Comparison of ENCODE assay signal across 15 mouse cellular contexts in the genomic region with DNA sequence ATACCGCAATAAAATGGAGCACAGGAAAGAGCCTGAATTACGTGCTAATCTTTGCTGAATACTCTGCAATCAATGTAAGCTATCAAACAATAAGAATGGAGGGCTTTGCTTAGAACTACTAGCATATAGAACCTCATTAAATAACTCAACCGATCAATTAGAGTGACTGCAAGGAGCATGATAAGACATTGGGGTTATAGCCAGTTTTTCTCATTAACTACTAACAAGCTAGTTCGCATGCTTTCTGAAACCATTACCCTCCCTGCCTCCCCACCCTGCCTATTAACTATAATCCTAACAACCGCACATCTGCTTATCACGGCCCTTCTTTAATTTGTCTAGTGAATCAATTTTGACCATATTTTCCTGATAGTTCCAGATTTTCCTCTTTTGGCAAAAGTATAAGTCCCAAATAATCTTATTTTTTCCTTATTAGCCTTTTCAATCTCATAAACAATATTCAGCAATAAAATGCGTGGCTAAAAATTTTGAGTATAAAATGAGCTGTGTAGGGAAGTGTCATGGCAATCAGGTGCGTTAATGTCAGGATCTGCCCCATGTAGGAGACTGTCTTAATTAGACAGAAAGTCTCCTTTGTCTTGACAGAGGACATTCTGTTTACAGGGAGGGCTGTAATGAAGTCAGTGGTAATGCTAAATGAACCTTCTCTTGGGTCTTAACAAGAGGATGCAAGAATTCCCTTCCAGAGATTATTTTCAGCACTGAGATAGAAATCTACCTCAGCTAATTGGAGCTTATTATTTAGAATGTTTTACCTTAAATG.
"Had no signal": no experiment of that assay in that cellular context is flagged by ENCODE, and none has a peak within 500 bp of the region (broad histone marks: within the 10 kb centered on the region; RNA-seq: fewer than 3 reads in every experiment).

No protein-coding gene starts in this region.

- H3K9ac ChIP-seq: kidney, embryonic 15.5 days; liver, embryonic 13.5 days; midbrain, embryonic 13.5 days; neural tube, embryonic 12.5 days; neural tube, embryonic 15.5 days had no signal

- ATAC-seq: midbrain, embryonic 13.5 days had no signal

- H3K36me3 ChIP-seq: kidney, embryonic 15.5 days; liver, embryonic 13.5 days; midbrain, embryonic 13.5 days; neural tube, embryonic 12.5 days; neural tube, embryonic 15.5 days had no signal

- H3K27ac ChIP-seq: kidney, embryonic 15.5 days; left cerebral cortex, adult 2 months; liver, embryonic 13.5 days; midbrain, embryonic 13.5 days; neural tube, embryonic 12.5 days; neural tube, embryonic 15.5 days had no signal

- H3K4me3 ChIP-seq: kidney, embryonic 15.5 days; left cerebral cortex, adult 2 months; liver, embryonic 13.5 days; midbrain, embryonic 13.5 days; neural tube, embryonic 12.5 days; neural tube, embryonic 15.5 days had no signal

- DNase-seq: kidney, adult 8-10 months; kidney, postnatal 10 days; kidney, postnatal 36 days; layer of hippocampus, postnatal 36 days; liver, embryonic 13.5 days; lung, adult 2 months; lung, postnatal 14 days; lung, postnatal 4 days; thymus, adult 18-20 months; thymus, postnatal 36 days had no signal

- H3K4me1 ChIP-seq: kidney, embryonic 15.5 days; liver, embryonic 13.5 days; midbrain, embryonic 13.5 days; neural tube, embryonic 12.5 days; neural tube, embryonic 15.5 days had no signal

- H3K27me3 ChIP-seq: kidney, embryonic 15.5 days; liver, embryonic 13.5 days; midbrain, embryonic 13.5 days; neural tube, embryonic 12.5 days; neural tube, embryonic 15.5 days had no signal

- H3K4me2 ChIP-seq: kidney, embryonic 15.5 days; liver, embryonic 13.5 days; midbrain, embryonic 13.5 days; neural tube, embryonic 12.5 days; neural tube, embryonic 15.5 days had no signal

- H3K9me3 ChIP-seq: kidney, embryonic 15.5 days; liver, embryonic 13.5 days; midbrain, embryonic 13.5 days; neural tube, embryonic 12.5 days; neural tube, embryonic 15.5 days had no signal
